Mouse (Mus musculus): ENCODE results near the gene Prl8a8. TPM values are rescaled to one million over a fixed set of nuclear protein-coding genes. Genes with fewer than 3 reads are reported as not detected.

Gene Prl8a8
- not detected in 2 replicates for polyA plus RNA-seq (2014; fragmentation: Nextera tagmentation; extraction: Ambion mirVana)

- WGBS: 86% methylated on average over 4 of the region's 4 CpGs
- Histone ChIP-seq H3K4me1 (replicated peaks; ENCODE audit: control insufficient read depth, insufficient read depth, low read length) (no peaks in the 10 kb centered on the region), H3K4me2 (ENCODE audit: low read length) (no peak within 1 kb of the TSS), H3K27me3 (replicated peaks; ENCODE audit: control insufficient read depth, insufficient read depth, low read length) (no peaks in the 10 kb centered on the region), H3K9me3 (ENCODE audit: control insufficient read depth, low read length) (no peaks in the 10 kb centered on the region), H3K27ac (ENCODE audit: low read depth) (no peak within 1 kb of the TSS), H3K9ac (ENCODE audit: low read length) (no peak within 1 kb of the TSS), H3K36me3 (ENCODE audit: control insufficient read depth, insufficient read depth, low read length) (no peaks in the 10 kb centered on the region), H3K4me3 (ENCODE audit: low read depth, low read length) (no peak within 1 kb of the TSS)
- no peak for DNase-seq (ENCODE audit: low spot score)
- no peak for ATAC-seq (replicated peaks; ENCODE audit: low FRiP score, low TSS enrichment, low read depth)
Observed at GRCm38 (mm10) chr13:27513117-27513516, at the start of gene Prl8a8. TSS of gene Prl8a8 (minus strand) at chr13:27513217.

DNA sequence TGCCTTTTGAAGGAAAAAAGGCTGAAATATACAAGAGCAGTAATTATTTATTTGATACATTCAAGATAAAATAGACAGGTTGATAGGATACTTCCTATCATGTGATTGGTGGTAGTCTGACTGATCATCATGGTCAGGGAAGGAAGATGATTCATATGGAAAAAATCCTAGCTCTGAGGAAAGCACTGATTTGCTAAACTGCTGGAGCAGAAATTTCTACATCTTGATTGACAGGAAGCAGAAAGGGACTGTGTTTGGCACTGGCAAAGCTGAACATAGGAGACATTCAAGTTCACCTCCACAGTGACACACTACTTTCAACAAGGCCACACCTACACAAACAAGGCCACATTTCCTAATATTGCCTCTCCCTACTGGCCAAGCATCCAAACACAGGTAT is 40.3 kb upstream of the Prl8a8 start:
- Histone ChIP-seq H3K4me1 (replicated peaks; ENCODE audit: control insufficient read depth, insufficient read depth, low read length) (no peaks in the 10 kb centered on the region), H3K36me3 (ENCODE audit: control insufficient read depth, insufficient read depth, low read length) (no peaks in the 10 kb centered on the region)
- ATAC-seq (replicated peaks; ENCODE audit: low FRiP score, low TSS enrichment, low read depth): no peak

DNA sequence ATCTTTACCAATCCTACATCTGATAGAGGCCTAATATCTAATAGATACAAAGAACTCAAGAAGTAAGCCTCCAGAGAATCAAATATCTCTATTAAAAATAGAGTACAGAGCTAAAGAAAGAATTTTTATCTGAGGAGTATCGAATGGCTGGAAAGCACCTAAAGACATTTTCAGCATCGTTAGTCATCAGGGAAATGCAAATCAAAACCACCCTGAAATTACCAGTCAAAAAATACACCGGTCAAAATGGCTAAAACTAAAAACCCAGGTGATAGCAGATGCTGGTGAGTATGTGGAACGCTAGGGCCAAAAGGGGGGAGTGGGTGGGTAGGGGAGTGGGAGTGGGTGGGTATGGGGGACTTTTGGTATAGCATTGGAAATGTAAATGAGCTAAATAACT is 10.1 kb upstream of the Prl8a8 start:
- no peaks in the 10 kb centered on the region for H3K4me1 ChIP-seq (replicated peaks; ENCODE audit: control insufficient read depth, insufficient read depth, low read length)
- no peaks in the 10 kb centered on the region for H3K36me3 ChIP-seq (ENCODE audit: control insufficient read depth, insufficient read depth, low read length)
- H3K27me3 ChIP-seq (replicated peaks; ENCODE audit: control insufficient read depth, insufficient read depth, low read length): no peaks in the 10 kb centered on the region
- no peak overlapping the region for H3K9ac ChIP-seq (ENCODE audit: low read length)
- DNase-seq (ENCODE audit: low spot score) (no peak), ATAC-seq (replicated peaks; ENCODE audit: low FRiP score, low TSS enrichment, low read depth) (no peak)
- no peak overlapping the region for H3K27ac ChIP-seq (ENCODE audit: low read depth)
- no peak overlapping the region for H3K4me3 ChIP-seq (ENCODE audit: low read depth, low read length)
- H3K4me2 ChIP-seq (ENCODE audit: low read length): no peak overlapping the region
- WGBS: 83% methylated on average over 4 of the region's 4 CpGs
- H3K9me3 ChIP-seq (ENCODE audit: control insufficient read depth, low read length): no peaks in the 10 kb centered on the region

More for the DNA sequence above, 40.3 kb upstream of the Prl8a8 start:
- H3K27ac ChIP-seq (ENCODE audit: low read depth): no peak overlapping the region
- no peak overlapping the region for H3K9ac ChIP-seq (ENCODE audit: low read length)
- H3K9me3 ChIP-seq (ENCODE audit: control insufficient read depth, low read length): no peaks in the 10 kb centered on the region
- no peak overlapping the region for H3K4me2 ChIP-seq (ENCODE audit: low read length)
- DNase-seq (ENCODE audit: low spot score): no peak
- H3K27me3 ChIP-seq (replicated peaks; ENCODE audit: control insufficient read depth, insufficient read depth, low read length): no peaks in the 10 kb centered on the region
- no peak overlapping the region for H3K4me3 ChIP-seq (ENCODE audit: low read depth, low read length)

- H3K4me3 ChIP-seq (ENCODE audit: low read depth, low read length): no peak overlapping the region
- H3K4me1 ChIP-seq (replicated peaks; ENCODE audit: control insufficient read depth, insufficient read depth, low read length): no peaks in the 10 kb centered on the region
- no peaks in the 10 kb centered on the region for H3K36me3 ChIP-seq (ENCODE audit: control insufficient read depth, insufficient read depth, low read length)
- H3K4me2 ChIP-seq (ENCODE audit: low read length): no peak overlapping the region
- no peaks in the 10 kb centered on the region for H3K27me3 ChIP-seq (replicated peaks; ENCODE audit: control insufficient read depth, insufficient read depth, low read length)
- no peak for DNase-seq (ENCODE audit: low spot score)
- no peak overlapping the region for H3K27ac ChIP-seq (ENCODE audit: low read depth)
- WGBS: 75% methylated on average over 1 of the region's 1 CpGs
- H3K9ac ChIP-seq (ENCODE audit: low read length): no peak overlapping the region
- ATAC-seq (replicated peaks; ENCODE audit: low FRiP score, low TSS enrichment, low read depth): no peak
- no peaks in the 10 kb centered on the region for H3K9me3 ChIP-seq (ENCODE audit: control insufficient read depth, low read length)
Observed at GRCm38 (mm10) chr13:27507645-27508044, 5.4 kb downstream of the Prl8a8 start.

Other genes starting within 250 kb of the Prl8a8 start
- gene Prl6a1, start 200.6 kb downstream of the Prl8a8 start, polyA plus RNA-seq (2014; fragmentation: Nextera tagmentation; extraction: Ambion mirVana): not detected in 2 replicates
- not detected in 2 replicates for gene Prl8a2, start 167.5 kb downstream of the Prl8a8 start, polyA plus RNA-seq (2014; fragmentation: Nextera tagmentation; extraction: Ambion mirVana)
- not detected in 2 replicates for gene Prl2b1, start 122.4 kb downstream of the Prl8a8 start, polyA plus RNA-seq (2014; fragmentation: Nextera tagmentation; extraction: Ambion mirVana)
- gene Prl8a6, start 74.5 kb downstream of the Prl8a8 start, polyA plus RNA-seq (2014; fragmentation: Nextera tagmentation; extraction: Ambion mirVana): not detected in 2 replicates
- not detected in 2 replicates for gene Prl8a9, start 51.4 kb upstream of the Prl8a8 start, polyA plus RNA-seq (2014; fragmentation: Nextera tagmentation; extraction: Ambion mirVana)
- not detected in 2 replicates for gene Prl8a1, start 69.0 kb upstream of the Prl8a8 start, polyA plus RNA-seq (2014; fragmentation: Nextera tagmentation; extraction: Ambion mirVana)
- not detected in 2 replicates for gene Prl7b1, start 97.4 kb upstream of the Prl8a8 start, polyA plus RNA-seq (2014; fragmentation: Nextera tagmentation; extraction: Ambion mirVana)
- not detected in 2 replicates for gene Prl7a1, start 129.3 kb upstream of the Prl8a8 start, polyA plus RNA-seq (2014; fragmentation: Nextera tagmentation; extraction: Ambion mirVana)
- not detected in 2 replicates for gene Prl7a2, start 154.8 kb upstream of the Prl8a8 start, polyA plus RNA-seq (2014; fragmentation: Nextera tagmentation; extraction: Ambion mirVana)
- not detected in 2 replicates for gene Prl7d1, start 203.5 kb upstream of the Prl8a8 start, polyA plus RNA-seq (2014; fragmentation: Nextera tagmentation; extraction: Ambion mirVana)